In genomic region chr6:86395969-86396368, GRCm38 (mm10) we compare ENCODE assay signal across 9 mouse cellular contexts. TPM values are rescaled to one million over a fixed set of nuclear protein-coding genes. Genes with fewer than 3 reads are reported as not detected.
DNase-seq lines count a peak whose midpoint lies in the region; ATAC-seq and TF ChIP-seq lines count a peak whose summit lies in the region.
"Had no signal": no experiment of that assay in that cellular context is flagged by ENCODE, and none has a peak within 500 bp of the region (broad histone marks: within the 10 kb centered on the region; RNA-seq: fewer than 3 reads in every experiment).

No protein-coding gene starts in this region.

- intact Hi-C loops in heart, postnatal 14 days (cut with DNase I): loop anchor here (2.0 to 5.0 kb wide), 2 partner anchors 31 to 254 kb away; partner anchors contain the start of gene Fam136a

- WGBS in heart, embryonic 12.5 days: 33% methylated on average over 10 of the region's 10 CpGs
- 41% methylated on average over 10 of the region's 10 CpGs for WGBS in hindbrain, embryonic 11.5 days
- 50% methylated on average over 10 of the region's 10 CpGs for WGBS in midbrain, embryonic 10.5 days

- no peaks in the 10 kb centered on the region for H3K9me3 ChIP-seq in heart, embryonic 12.5 days (replicated peaks)
- no peaks in the 10 kb centered on the region for H3K9me3 ChIP-seq in ES-E14 (ENCODE audit: control insufficient read depth, insufficient read depth, low read depth, low read length)
- no peaks in the 10 kb centered on the region for H3K9me3 ChIP-seq in hindbrain, embryonic 11.5 days (ENCODE audit: control insufficient read depth, low read length)
- no peaks in the 10 kb centered on the region for H3K9me3 ChIP-seq in midbrain, embryonic 10.5 days (replicated peaks)

- H3K4me3 ChIP-seq in heart, embryonic 12.5 days: peak overlapping the region; percentile 86
- H3K4me3 ChIP-seq in ES-E14 (ENCODE audit: insufficient read depth in 1 of 2, low read depth in 1 of 2, low read length in 2 of 2, poor library complexity in 1 of 2, severe bottlenecking in 1 of 2): peak overlapping the region; percentile 88 to 94
- H3K4me3 ChIP-seq in hindbrain, embryonic 11.5 days (ENCODE audit: low read depth, low read length): peak overlapping the region; percentile 85
- H3K4me3 ChIP-seq in midbrain, embryonic 10.5 days: peak overlapping the region; percentile 89

- H3K36me3 ChIP-seq in heart, embryonic 12.5 days: peaks cover 29% of the 10 kb centered on the region
- peaks cover 16% of the 10 kb centered on the region for H3K36me3 ChIP-seq in ES-E14 (ENCODE audit: control insufficient read depth, insufficient read depth, low read length, poor library complexity, severe bottlenecking)
- peaks cover 12% of the 10 kb centered on the region for H3K36me3 ChIP-seq in hindbrain, embryonic 11.5 days (ENCODE audit: control insufficient read depth, insufficient read depth, low read length)
- peaks cover 35% of the 10 kb centered on the region for H3K36me3 ChIP-seq in midbrain, embryonic 10.5 days

- peaks cover 30% of the 10 kb centered on the region for H3K4me1 ChIP-seq in heart, embryonic 12.5 days (replicated peaks)
- peaks cover 6 to 7% of the 10 kb centered on the region in 2 experiments; a peak in 2 of 4 replicates for H3K4me1 ChIP-seq in ES-E14 (ENCODE audit: control insufficient read depth in 2 of 2, insufficient read depth in 2 of 2, low read length in 2 of 2, poor library complexity in 1 of 2)
- peaks cover 8% of the 10 kb centered on the region; the same call in 1 of the 2 replicates for H3K4me1 ChIP-seq in hindbrain, embryonic 11.5 days (replicated peaks; ENCODE audit: control insufficient read depth, insufficient read depth, low read length)
- peaks cover 34% of the 10 kb centered on the region for H3K4me1 ChIP-seq in midbrain, embryonic 10.5 days

- DNase-seq in heart, postnatal 14 days: no peak
- DNase-seq in ES-E14 (ENCODE audit: low read depth, low spot score): no peak
- no peak for DNase-seq in hindbrain, embryonic 11.5 days (ENCODE audit: low spot score)
- DNase-seq in midbrain, embryonic 10.5 days (ENCODE audit: low spot score): no peak
- no peak for DNase-seq in MN1 (ENCODE audit: low spot score)
- no peak for DNase-seq in testis, postnatal 14 days (ENCODE audit: low spot score)
- DNase-seq in frontal cortex, adult 2 months (ENCODE audit: extremely low spot score in 1 of 2, low spot score in 1 of 2): no peak

- peak overlapping the region; percentile 84; the same call in 1 of the 2 replicates for H3K27ac ChIP-seq in heart, embryonic 12.5 days (ENCODE audit: poor library complexity, severe bottlenecking)
- no peak overlapping the region for H3K27ac ChIP-seq in ES-E14 (ENCODE audit: insufficient read depth, low read depth, low read length, poor library complexity, severe bottlenecking)
- H3K27ac ChIP-seq in hindbrain, embryonic 11.5 days (ENCODE audit: low read depth, low read length): no peak overlapping the region
- H3K27ac ChIP-seq in midbrain, embryonic 10.5 days (replicated peaks): peak overlapping the region; percentile 93

- in situ Hi-C loops in ES-E14 (cut with MboI; ENCODE audit: low sequenced_read_pairs in 2 of 2, unreplicated experiment in 2 of 2): no loop called here

- no peaks in the 10 kb centered on the region for H3K27me3 ChIP-seq in heart, embryonic 12.5 days (replicated peaks)
- H3K27me3 ChIP-seq in hindbrain, embryonic 11.5 days (ENCODE audit: control insufficient read depth, insufficient read depth, low read length): no peaks in the 10 kb centered on the region
- H3K27me3 ChIP-seq in midbrain, embryonic 10.5 days (ENCODE audit: low read depth, poor library complexity, severe bottlenecking): peaks cover 16% of the 10 kb centered on the region

- no peak for ATAC-seq in heart, embryonic 12.5 days (ENCODE audit: insufficient number of reproducible peaks, low FRiP score)
- no peak for ATAC-seq in hindbrain, embryonic 11.5 days (ENCODE audit: low FRiP score)

- peak overlapping the region; percentile 90 for H3K4me2 ChIP-seq in heart, embryonic 12.5 days
- H3K4me2 ChIP-seq in hindbrain, embryonic 11.5 days (replicated peaks; ENCODE audit: low read depth, low read length): peak overlapping the region; percentile 72

- H3K9ac ChIP-seq in heart, embryonic 12.5 days: peak overlapping the region; percentile 84
- peak overlapping the region; percentile 84 for H3K9ac ChIP-seq in ES-E14 (ENCODE audit: insufficient read depth, low read depth, low read length, poor library complexity, severe bottlenecking)
- H3K9ac ChIP-seq in hindbrain, embryonic 11.5 days (ENCODE audit: low read depth, low read length): peak overlapping the region; percentile 92

TF ChIP-seq in ES-E14, 5 proteins besides CTCF, POLR2A, EP300 and RAD21:
- TF ChIP-seq ZC3H11A (IDR thresholded peaks at IDR 0.05; ENCODE audit: borderline replicate concordance, low read depth, low read length): no peak
- TF ChIP-seq ZNF384 (IDR thresholded peaks at IDR 0.05; ENCODE audit: low read depth, low read length): no peak
- no peak for TF ChIP-seq MAFK (IDR thresholded peaks at IDR 0.05; ENCODE audit: insufficient read depth, low read depth, low read length)
- TF ChIP-seq HCFC1 (IDR thresholded peaks at IDR 0.05; ENCODE audit: borderline replicate concordance, insufficient read depth, low read length): no peak
- no peak for TF ChIP-seq CHD2 (IDR thresholded peaks at IDR 0.05; ENCODE audit: low read depth, low read length)
TF ChIP-seq in ES-E14: peak in this region for 0.

RNA-seq across cellular contexts. Expression of gene Pcyox1, which starts 1.0 kb away (rescaled TPM):
- polyA plus RNA-seq in heart, embryonic 12.5 days (2016; fragmentation: Nextera tagmentation; extraction: Ambion mirVana): 59.4 and 64.7 TPM in 2 replicates
- 10 to 100 TPM; 68.1 to 69.2 TPM for total RNA-seq in heart, postnatal 14 days (2021)
- total RNA-seq in ES-E14 (2012; rRNA removed): 41.5 and 58.5 TPM in 2 replicates
- 107 and 109 TPM in 2 replicates for polyA plus RNA-seq in hindbrain, embryonic 11.5 days (2014; fragmentation: Nextera tagmentation; extraction: Ambion mirVana)
- polyA plus RNA-seq in midbrain, embryonic 10.5 days (2016; fragmentation: Nextera tagmentation; extraction: Ambion mirVana): 87.9 and 110 TPM in 2 replicates
- 57.1 and 69.2 TPM in 2 replicates for polyA plus RNA-seq in frontal cortex, adult 2 months (2012; rRNA removed)

RNA-seq across cellular contexts. Expression of gene Tia1, which starts 8.1 kb away (rescaled TPM):
- polyA plus RNA-seq in heart, embryonic 12.5 days (2016; fragmentation: Nextera tagmentation; extraction: Ambion mirVana): 140 and 158 TPM in 2 replicates
- total RNA-seq in heart, postnatal 14 days (2021): 10 to 100 TPM; 38.5 to 39.9 TPM
- total RNA-seq in ES-E14 (2012; rRNA removed): 46.1 and 70.9 TPM in 2 replicates
- 270 and 292 TPM in 2 replicates for polyA plus RNA-seq in hindbrain, embryonic 11.5 days (2014; fragmentation: Nextera tagmentation; extraction: Ambion mirVana)
- polyA plus RNA-seq in midbrain, embryonic 10.5 days (2016; fragmentation: Nextera tagmentation; extraction: Ambion mirVana): 221 and 253 TPM in 2 replicates
- 163 and 204 TPM in 2 replicates for polyA plus RNA-seq in frontal cortex, adult 2 months (2012; rRNA removed)

RNA-seq across cellular contexts. Expression of gene Snrpg, which starts 24.9 kb away (rescaled TPM):
- 314 and 325 TPM in 2 replicates for polyA plus RNA-seq in heart, embryonic 12.5 days (2016; fragmentation: Nextera tagmentation; extraction: Ambion mirVana)
- total RNA-seq in heart, postnatal 14 days (2021): 10 to 100 TPM; 51.1 to 52.4 TPM
- 672 and 786 TPM in 2 replicates for total RNA-seq in ES-E14 (2012; rRNA removed)
- polyA plus RNA-seq in hindbrain, embryonic 11.5 days (2014; fragmentation: Nextera tagmentation; extraction: Ambion mirVana): 610 and 651 TPM in 2 replicates
- polyA plus RNA-seq in midbrain, embryonic 10.5 days (2016; fragmentation: Nextera tagmentation; extraction: Ambion mirVana): 799 and 889 TPM in 2 replicates
- polyA plus RNA-seq in frontal cortex, adult 2 months (2012; rRNA removed): 62.4 and 65.0 TPM in 2 replicates

RNA-seq across cellular contexts. Expression of gene Gm44790, which starts 30.5 kb away (rescaled TPM):
- 0.45 TPM in 1 of 2 replicates, not detected in the other for polyA plus RNA-seq in heart, embryonic 12.5 days (2016; fragmentation: Nextera tagmentation; extraction: Ambion mirVana)
- total RNA-seq in heart, postnatal 14 days (2021): not detected
- total RNA-seq in ES-E14 (2012; rRNA removed): 0.31 and 3.3 TPM in 2 replicates
- not detected in 2 replicates for polyA plus RNA-seq in hindbrain, embryonic 11.5 days (2014; fragmentation: Nextera tagmentation; extraction: Ambion mirVana)
- 0.63 and 0.89 TPM in 2 replicates for polyA plus RNA-seq in midbrain, embryonic 10.5 days (2016; fragmentation: Nextera tagmentation; extraction: Ambion mirVana)
- 0.82 and 1.1 TPM in 2 replicates for polyA plus RNA-seq in frontal cortex, adult 2 months (2012; rRNA removed)
- total RNA-seq: gastrocnemius, postnatal 25 days had no signal

RNA-seq across cellular contexts. Expression of gene Fam136a, which starts 30.5 kb away (rescaled TPM):
- polyA plus RNA-seq in heart, embryonic 12.5 days (2016; fragmentation: Nextera tagmentation; extraction: Ambion mirVana): 95.0 and 102 TPM in 2 replicates
- total RNA-seq in heart, postnatal 14 days (2021): 10 to 100 TPM; 26.0 to 27.2 TPM
- total RNA-seq in ES-E14 (2012; rRNA removed): 100 and 116 TPM in 2 replicates
- 137 and 140 TPM in 2 replicates for polyA plus RNA-seq in hindbrain, embryonic 11.5 days (2014; fragmentation: Nextera tagmentation; extraction: Ambion mirVana)
- 169 and 196 TPM in 2 replicates for polyA plus RNA-seq in midbrain, embryonic 10.5 days (2016; fragmentation: Nextera tagmentation; extraction: Ambion mirVana)
- polyA plus RNA-seq in frontal cortex, adult 2 months (2012; rRNA removed): 25.9 and 33.8 TPM in 2 replicates

Comparison
In these comparisons a context has a peak if more than half of its experiments do, and no peak if none do; other contexts are left out.
1. H3K27ac ChIP-seq: peak in heart, embryonic 12.5 days (single experiment) and midbrain, embryonic 10.5 days (single experiment); none in ES-E14 (single experiment) and hindbrain, embryonic 11.5 days (single experiment).
2. Peak in every context shown above with its lines, with median percentiles within 50 percentile points of each other: H3K4me3 ChIP-seq and H3K9ac ChIP-seq.